Mouse (Mus musculus) mouse trophoblast stem cell (cell line): ENCODE results near the gene Ccdc107.

Source experiments
- in situ Hi-C, 2 experiments: fragments of 300-500 bp; cut with MseI, MboI; formaldehyde crosslinking; loops; 2 replicates in 1 of 2; 3 replicates in 1 of 2; pipeline ENCODE4 v1.15.1; 2025

Ccdc107 gene

DNA sequence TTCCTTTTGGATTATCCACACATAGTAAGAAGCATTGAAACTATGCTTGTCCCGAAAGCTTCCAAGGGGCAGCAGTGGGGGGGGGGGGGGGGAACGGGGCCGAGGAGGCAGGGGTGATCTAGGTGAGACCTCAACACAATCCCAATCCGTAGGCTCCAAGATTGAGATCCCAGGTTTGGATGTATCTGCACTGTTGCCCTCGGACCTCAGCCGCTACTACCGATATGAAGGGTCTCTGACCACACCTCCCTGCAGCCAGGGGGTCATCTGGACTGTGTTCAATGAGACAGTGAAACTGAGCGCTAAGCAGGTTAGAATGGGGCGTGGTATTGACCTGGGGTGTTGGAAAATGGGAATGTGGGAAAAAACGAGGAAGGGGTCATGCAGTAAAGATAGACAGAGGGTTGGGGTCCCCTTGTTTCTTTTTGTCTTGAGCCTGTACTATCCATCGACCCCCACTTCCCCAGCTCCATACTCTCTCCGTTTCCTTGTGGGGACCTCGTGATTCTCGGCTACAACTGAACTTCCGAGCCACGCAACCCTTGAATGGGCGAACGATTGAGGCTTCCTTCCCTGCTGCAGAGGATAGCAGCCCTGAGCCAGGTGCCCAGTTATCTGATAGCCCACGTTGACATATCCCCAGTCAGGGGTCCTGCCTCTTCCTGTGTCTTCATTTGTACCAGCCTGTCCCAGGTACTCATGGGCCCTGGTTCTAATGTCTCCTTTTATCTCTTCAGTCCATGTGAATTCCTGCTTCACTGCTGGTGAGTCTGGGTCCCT is 19.2 kb downstream of the Ccdc107 start:
- in situ Hi-C loops = no loop called here

GRCm38 (mm10) chr4:43512653-43513052 is 20.0 kb downstream of the Ccdc107 start:
- in situ Hi-C loops = no loop called here

- in situ Hi-C loops = no loop called here
Observed at GRCm38 (mm10) chr4:43513300-43513699, 20.6 kb downstream of the Ccdc107 start.

DNA sequence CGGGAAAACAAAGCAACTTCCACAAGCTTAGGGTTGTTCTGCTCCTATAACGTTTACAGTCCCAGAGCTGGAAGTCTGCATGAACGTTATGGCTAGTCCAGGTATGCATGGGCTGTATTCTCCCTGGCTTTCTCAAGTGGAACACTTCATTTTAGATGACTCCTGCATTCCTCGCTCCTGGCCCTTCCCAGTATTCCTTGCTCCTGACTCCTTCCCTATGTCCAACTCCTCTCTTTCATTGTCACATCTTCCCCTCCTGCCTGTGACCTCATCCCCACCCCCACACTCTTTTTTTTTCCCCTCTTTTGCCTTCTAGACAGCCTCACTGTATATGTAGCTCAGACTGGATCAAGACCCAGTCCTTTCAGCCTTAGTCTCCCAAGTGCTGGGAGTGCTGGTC is 21.1 kb downstream of the Ccdc107 start:
- in situ Hi-C loops = no loop called here

GRCm38 (mm10) chr4:43515764-43516708 is 23.3 kb downstream of the Ccdc107 start:
- in situ Hi-C loops = no loop called here

DNA sequence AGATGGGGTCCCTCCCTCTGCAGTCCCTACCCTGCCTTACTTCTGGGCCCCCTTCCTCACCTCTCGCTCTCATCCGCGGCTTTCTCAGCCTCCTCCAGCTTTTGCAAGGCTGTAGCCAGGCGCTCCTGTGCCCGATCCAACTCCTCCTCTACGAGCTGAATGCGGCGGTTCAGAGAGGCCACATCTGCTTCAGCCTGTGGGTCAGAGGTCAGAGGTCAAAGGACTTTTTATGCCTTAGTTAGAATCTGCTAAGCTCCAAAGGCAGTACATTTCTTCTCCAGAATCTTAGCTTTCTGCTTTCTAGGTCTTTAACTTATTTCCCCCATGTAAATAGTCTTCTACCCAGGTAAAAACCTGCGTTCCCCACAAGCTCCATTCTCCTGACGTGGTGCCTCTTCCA is 26.9 kb downstream of the Ccdc107 start:
- in situ Hi-C loops = no loop called here

DNA sequence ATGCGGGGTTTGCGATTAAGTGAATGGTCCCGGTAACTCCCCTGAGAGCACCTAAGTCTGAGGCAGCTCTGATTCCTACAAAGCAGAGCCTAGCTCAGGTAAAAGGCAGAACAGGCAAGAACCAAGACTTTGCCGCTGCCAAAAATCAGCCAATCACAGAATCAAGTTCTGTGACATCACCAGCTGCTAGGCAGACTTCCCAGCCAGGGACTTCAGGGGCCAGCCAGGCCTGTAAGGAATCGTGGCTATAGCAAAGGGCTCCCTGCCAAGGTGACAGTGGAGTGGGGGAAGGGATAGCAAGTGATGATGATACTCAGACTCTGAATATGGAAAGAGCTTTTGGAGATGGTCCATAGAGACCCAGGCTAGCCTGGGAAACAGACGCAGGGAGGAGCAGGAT is 27.3 kb downstream of the Ccdc107 start:
- in situ Hi-C loops = no loop called here

- in situ Hi-C loops = no loop called here
Observed at GRCm38 (mm10) chr4:43527880-43528279, 35.2 kb downstream of the Ccdc107 start.

DNA sequence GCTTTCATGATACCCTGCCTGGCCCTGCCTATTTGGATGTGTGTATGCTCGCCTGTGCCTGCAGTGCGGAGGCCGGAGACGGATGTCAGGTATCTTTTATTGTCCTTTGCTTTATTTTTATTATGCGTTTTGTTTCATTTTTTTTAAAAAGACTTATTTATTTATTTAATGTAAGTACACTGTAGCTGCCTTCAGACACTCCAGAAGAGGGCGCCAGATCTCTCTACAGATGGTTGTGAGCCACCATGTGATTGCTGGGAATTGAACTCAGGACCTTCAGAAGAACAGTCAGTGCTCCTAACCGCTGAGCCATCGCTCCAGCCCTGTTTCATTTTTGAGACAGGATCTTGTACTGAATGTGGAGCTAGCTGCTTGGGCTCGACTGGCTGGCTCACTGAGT is 35.8 kb downstream of the Ccdc107 start:
- in situ Hi-C loops = no loop called here

DNA sequence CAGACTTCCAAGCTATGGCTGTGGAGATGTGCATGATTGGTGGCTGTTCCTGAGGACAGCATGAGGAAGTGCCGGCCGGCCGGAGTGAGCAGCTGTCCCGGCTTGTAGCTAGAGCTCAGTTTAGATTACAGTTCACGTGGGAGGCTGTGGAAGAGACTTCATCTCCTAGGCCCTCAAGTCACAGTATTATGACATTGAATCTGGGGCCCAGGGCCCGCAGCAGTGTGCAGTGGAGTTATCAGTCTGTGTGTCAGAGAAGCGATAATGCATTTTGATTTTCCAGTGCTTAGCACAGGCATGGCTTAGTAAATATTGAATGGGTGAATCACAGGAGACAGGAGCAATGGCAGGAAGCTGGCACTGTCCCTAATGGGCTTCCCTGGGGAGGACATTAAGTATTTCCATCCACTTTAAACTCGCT is 37.4 kb downstream of the Ccdc107 start:
- in situ Hi-C loops = no loop called here

- in situ Hi-C loops = no loop called here
Observed at GRCm38 (mm10) chr4:43530581-43530980, 37.9 kb downstream of the Ccdc107 start.

DNA sequence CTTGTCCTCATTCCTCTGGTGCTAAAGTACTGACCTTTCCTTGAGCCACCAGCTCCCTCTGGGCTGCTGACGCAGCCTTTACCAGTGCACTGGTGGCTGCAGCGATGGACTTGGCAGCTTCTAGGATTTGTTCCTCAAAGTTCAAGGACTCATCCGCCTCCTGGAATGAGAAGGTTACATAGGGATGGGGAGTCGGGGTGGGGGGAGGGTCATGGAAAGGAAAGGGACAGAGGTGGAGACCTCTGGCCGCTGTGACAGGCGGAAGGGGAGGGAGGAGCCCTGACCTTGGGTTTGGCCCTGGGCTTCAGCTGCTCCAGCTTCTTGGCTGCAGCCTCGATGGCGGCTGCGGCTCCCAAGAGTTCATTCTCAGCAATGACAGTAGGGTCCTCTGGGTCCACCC is 40.6 kb downstream of the Ccdc107 start:
- in situ Hi-C loops = no loop called here

DNA sequence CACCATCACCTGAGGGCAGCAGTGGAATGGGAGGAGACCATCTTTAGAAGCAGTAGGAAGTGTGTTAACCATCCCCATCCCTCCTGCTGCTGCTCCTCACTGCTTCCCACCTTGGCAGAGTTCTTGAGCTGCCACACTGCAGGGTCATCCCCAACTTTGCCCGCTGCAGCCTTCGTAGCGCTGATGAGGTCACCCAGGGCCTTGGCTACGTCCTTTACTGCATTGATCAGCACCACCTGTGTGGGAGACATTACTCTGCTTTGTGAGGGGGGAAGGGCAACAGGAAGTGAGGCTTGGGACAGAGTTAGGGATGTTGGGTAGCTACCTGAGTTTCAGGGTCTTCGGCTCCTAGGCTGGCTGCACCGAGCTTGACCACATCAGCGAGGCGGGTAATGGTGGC is 42.9 kb downstream of the Ccdc107 start:
- in situ Hi-C loops = no loop called here

- in situ Hi-C loops = no loop called here
Observed at GRCm38 (mm10) chr4:43536031-43536430, 43.3 kb downstream of the Ccdc107 start.

- in situ Hi-C loops = no loop called here
Observed at GRCm38 (mm10) chr4:43542044-43542443, 49.3 kb downstream of the Ccdc107 start.
